Mouse (Mus musculus) hindbrain, embryonic 16.5 days (tissue): ENCODE results near the gene Fcgr3. TPM values are rescaled to one million over a fixed set of nuclear protein-coding genes. Genes with fewer than 3 reads are reported as not detected.
"Not testable (repeated sequence)": the region's sequence is repeated elsewhere in the genome, so short reads cannot be mapped to it uniquely, and the experiment has no call there.

Experiments used
- ATAC-seq: fragments of 200-750 bp; cut with Nextera tagmentation; 2 replicates; pipeline ENCODE4 v1.8.0; 2017; ENCODE audit warnings: moderate TSS enrichment, moderate library complexity
- H3K27ac ChIP-seq: fragments of 300-500 bp; sonication (generic); 2 replicates; pipeline ENCODE4 v1.5.1; 2014; ENCODE audit warnings: low read depth, mild to moderate bottlenecking, control low read depth, low read length, moderate library complexity
- H3K27me3 ChIP-seq: fragments of 300-500 bp; sonication (generic); replicated peaks from 2 replicates; pipeline ENCODE4 v1.6.1; 2014; ENCODE audit warnings: low read length; ENCODE audit not compliant: control insufficient read depth, insufficient read depth
- H3K36me3 ChIP-seq: fragments of 300-500 bp; sonication (generic); 2 replicates; pipeline ENCODE4 v1.6.1; 2014; ENCODE audit warnings: mild to moderate bottlenecking, low read length, moderate library complexity, mixed read lengths; ENCODE audit not compliant: control insufficient read depth, insufficient read depth
- H3K4me1 ChIP-seq: fragments of 300-500 bp; sonication (generic); 2 replicates; pipeline ENCODE4 v1.6.1; 2014; ENCODE audit warnings: low read depth, low read length; ENCODE audit not compliant: control insufficient read depth, insufficient read depth
- H3K4me2 ChIP-seq: fragments of 300-500 bp; sonication (generic); 2 replicates; pipeline ENCODE4 v1.6.1; 2014; ENCODE audit warnings: mild to moderate bottlenecking, low read length, control low read depth, moderate library complexity
- H3K4me3 ChIP-seq: fragments of 300-500 bp; sonication (generic); 2 replicates; pipeline ENCODE4 v1.5.1; 2014; ENCODE audit warnings: mild to moderate bottlenecking, low read length, control low read depth, moderate library complexity
- H3K9ac ChIP-seq: fragments of 300-500 bp; sonication (generic); 2 replicates; pipeline ENCODE4 v1.6.1; 2014; ENCODE audit warnings: low read depth, mild to moderate bottlenecking, control low read depth, low read length, moderate library complexity
- H3K9me3 ChIP-seq: fragments of 300-500 bp; sonication (generic); 2 replicates; pipeline ENCODE4 v1.6.1; 2014; ENCODE audit warnings: mild to moderate bottlenecking, low read length, moderate library complexity; ENCODE audit not compliant: control insufficient read depth
- WGBS: fragments of 180-500 bp; shearing (Covaris S2); extraction: QIAGEN DNeasy Blood & Tissue Kit; methylation state at CpG from one replicate; pipeline ENCODE4 v1.1.7; 2014; 5-methylcytosine and 5-hydroxymethylcytosine counted together
- polyA plus RNA-seq: library from polyadenylated mRNA; unstranded; fragments of >200 nt; fragmentation: Nextera tagmentation; extraction: Ambion mirVana; gene quantifications from 2 replicates; pipeline ENCODE4 v1.2.1, GENCODE M21; 2015

Gene Fcgr3
- polyA plus RNA-seq, 1 experiment from 2014 or later = 9.8 TPM

- H3K9me3 ChIP-seq = no peaks in the 10 kb centered on the region
- H3K36me3 ChIP-seq = no peaks in the 10 kb centered on the region
- no peak overlapping the region for H3K4me2 ChIP-seq
- H3K4me3 ChIP-seq = no peak overlapping the region
- H3K4me1 ChIP-seq = no peaks in the 10 kb centered on the region
- peaks cover 3% of the 10 kb centered on the region for H3K27me3 ChIP-seq
- no peak overlapping the region for H3K27ac ChIP-seq
- H3K9ac ChIP-seq = no peak overlapping the region
- ATAC-seq = no peak
- 79% methylated on average over 2 of the region's 2 CpGs for WGBS
Observed at GRCm38 (mm10) chr1:171090761-171091160, 26.0 kb upstream of the Fcgr3 start.

- H3K36me3 ChIP-seq = no peaks in the 10 kb centered on the region
- H3K27me3 ChIP-seq = peaks cover 3% of the 10 kb centered on the region
- no peak overlapping the region for H3K27ac ChIP-seq
- WGBS = 96% methylated on average over 1 of the region's 1 CpGs
- ATAC-seq = no peak
- H3K9ac ChIP-seq = no peak overlapping the region
- no peaks in the 10 kb centered on the region for H3K4me1 ChIP-seq
- no peak overlapping the region for H3K4me2 ChIP-seq
- no peak overlapping the region for H3K4me3 ChIP-seq
- no peaks in the 10 kb centered on the region for H3K9me3 ChIP-seq
Observed at GRCm38 (mm10) chr1:171089891-171090290, 25.2 kb upstream of the Fcgr3 start.

- H3K4me3 ChIP-seq = peak overlapping the region; percentile 17
- not testable (repeated sequence) for H3K4me1 ChIP-seq, ATAC-seq, H3K36me3 ChIP-seq, H3K27ac ChIP-seq, H3K9ac ChIP-seq, H3K27me3 ChIP-seq, H3K9me3 ChIP-seq
- WGBS = 3% methylated on average over 10 of the region's 10 CpGs
- peak overlapping the region; percentile 42 for H3K4me2 ChIP-seq
Observed at GRCm38 (mm10) chr1:171088237-171088869, 23.6 kb upstream of the Fcgr3 start.

- ATAC-seq = no peak
- peak overlapping the region; percentile 82 for H3K4me2 ChIP-seq
- H3K4me1 ChIP-seq = no peaks in the 10 kb centered on the region
- peaks cover 7% of the 10 kb centered on the region for H3K27me3 ChIP-seq
- peak overlapping the region; percentile 65 for H3K9ac ChIP-seq
- no peak overlapping the region for H3K27ac ChIP-seq
- WGBS = under 1% methylated on average over 26 of the region's 26 CpGs
- H3K36me3 ChIP-seq = no peaks in the 10 kb centered on the region
- H3K9me3 ChIP-seq = no peaks in the 10 kb centered on the region
- H3K4me3 ChIP-seq = peak overlapping the region; percentile 58
Observed at GRCm38 (mm10) chr1:171085718-171086117, 21.0 kb upstream of the Fcgr3 start.

GRCm38 (mm10) chr1:171081512-171082231 lies 16.9 kb upstream of the Fcgr3 start:
- peaks cover 10% of the 10 kb centered on the region for H3K27me3 ChIP-seq
- H3K9me3 ChIP-seq, H3K9ac ChIP-seq, H3K27ac ChIP-seq, H3K36me3 ChIP-seq, H3K4me3 ChIP-seq, H3K4me1 ChIP-seq, H3K4me2 ChIP-seq: not testable (repeated sequence)
- 43% methylated on average over 9 of the region's 17 CpGs for WGBS
- ATAC-seq = peak; percentile 50

- not testable (repeated sequence) for H3K4me3 ChIP-seq, H3K9ac ChIP-seq, H3K27ac ChIP-seq, H3K4me1 ChIP-seq, H3K36me3 ChIP-seq, H3K4me2 ChIP-seq, H3K27me3 ChIP-seq, H3K9me3 ChIP-seq
- peak; percentile 8; the same call in 1 of the 2 replicates for ATAC-seq
- no CpG with 5 or more reads among the region's 43 CpGs for WGBS
Observed at GRCm38 (mm10) chr1:171079825-171080224, 15.1 kb upstream of the Fcgr3 start.

GRCm38 (mm10) chr1:171079345-171079744 lies 14.6 kb upstream of the Fcgr3 start:
- not testable (repeated sequence) for H3K9ac ChIP-seq, H3K4me2 ChIP-seq, H3K4me3 ChIP-seq, H3K27ac ChIP-seq, H3K27me3 ChIP-seq, H3K36me3 ChIP-seq, H3K4me1 ChIP-seq, H3K9me3 ChIP-seq
- WGBS = 0% methylated on average over 1 of the region's 35 CpGs
- ATAC-seq = peak; percentile 37

GRCm38 (mm10) chr1:171078419-171078818 lies 13.7 kb upstream of the Fcgr3 start:
- H3K4me1 ChIP-seq, H3K36me3 ChIP-seq, H3K27ac ChIP-seq, H3K9me3 ChIP-seq, H3K9ac ChIP-seq, ATAC-seq: not testable (repeated sequence)
- peak overlapping the region; percentile 47 for H3K4me2 ChIP-seq
- H3K4me3 ChIP-seq = peak overlapping the region; percentile 17; the same call in 1 of the 2 replicates
- H3K27me3 ChIP-seq = peaks cover 14% of the 10 kb centered on the region
- 20% methylated on average over 11 of the region's 12 CpGs for WGBS

GRCm38 (mm10) chr1:171077955-171078354 lies 13.2 kb upstream of the Fcgr3 start:
- Histone ChIP-seq H3K4me3 (peak overlapping the region; percentile 22; the same call in 1 of the 2 replicates), H3K4me2 (peak overlapping the region; percentile 42), H3K27me3 (peaks cover 14% of the 10 kb centered on the region)
- ATAC-seq = peak; percentile 38
- WGBS = 2% methylated on average over 15 of the region's 27 CpGs
- not testable (repeated sequence) for H3K27ac ChIP-seq, H3K9ac ChIP-seq, H3K36me3 ChIP-seq, H3K4me1 ChIP-seq, H3K9me3 ChIP-seq
